Mouse (Mus musculus) cortical plate, adult 2 months (tissue): Measurements from ENCODE around the gene Iglon5.

Experiments used
- CTCF ChIP-seq: fragments of 200-500 bp; IDR thresholded peaks from 2 replicates; pipeline ENCODE4 v1.5.1; 2011; ENCODE audit warnings: mild to moderate bottlenecking, control low read depth, low read length; ENCODE audit not compliant: insufficient read depth; ENCODE audit errors: extremely low read depth
- POLR2A ChIP-seq: fragments of 200-500 bp; IDR thresholded peaks from 2 replicates; pipeline ENCODE4 v1.6.1; 2011; ENCODE audit warnings: mild to moderate bottlenecking, low read length, control low read depth; ENCODE audit not compliant: insufficient read depth; ENCODE audit errors: extremely low read depth

DNA sequence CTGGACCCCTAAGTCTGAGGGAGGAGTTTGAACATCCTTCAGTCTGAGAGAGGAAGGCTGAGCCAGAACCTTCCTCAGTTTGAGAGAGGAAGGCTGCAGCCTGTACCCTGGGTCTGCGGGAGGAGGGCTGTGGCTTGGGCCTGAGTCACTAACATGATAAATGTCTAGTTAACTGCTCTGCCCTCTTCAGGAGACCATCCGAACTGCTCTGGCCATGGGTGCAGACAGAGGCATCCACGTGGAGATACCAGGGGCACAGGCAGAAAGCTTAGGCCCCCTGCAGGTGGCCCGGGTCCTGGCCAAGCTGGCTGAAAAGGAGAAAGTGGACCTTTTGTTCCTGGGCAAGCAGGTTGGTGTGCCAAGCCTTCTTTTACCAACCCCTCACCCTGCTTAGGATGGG lies 37.3 kb downstream of the Iglon5 start:
- TF ChIP-seq CTCF = no peak
- no peak for TF ChIP-seq POLR2A
